ENCODE assay signal across 11 mouse cellular contexts in the genomic region with DNA sequence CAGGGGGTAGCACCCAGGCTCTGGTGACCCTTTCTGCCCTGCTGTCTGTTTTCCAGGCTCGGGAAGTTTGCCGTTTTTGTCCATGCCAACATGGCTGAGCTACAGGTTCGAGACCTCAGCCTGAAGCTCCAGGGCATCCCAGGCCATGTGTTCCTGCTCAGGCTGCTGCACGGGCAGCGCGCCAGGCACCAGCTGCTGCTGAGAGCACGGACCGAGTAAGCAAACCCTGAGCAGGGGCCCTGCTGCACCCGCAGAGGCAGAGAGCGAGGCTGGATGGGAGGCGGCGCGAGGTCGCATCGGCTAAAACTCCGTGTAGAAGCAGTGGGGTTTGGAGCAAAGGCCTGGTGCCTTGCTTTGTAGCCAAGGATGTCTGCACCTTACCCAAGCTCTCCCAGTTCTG. TPM values are rescaled to one million over a fixed set of nuclear protein-coding genes. Genes with fewer than 3 reads are reported as not detected.
DNase-seq lines count a peak whose midpoint lies in the region; ATAC-seq lines count a peak whose summit lies in the region.
"Had no signal": no experiment of that assay in that cellular context is flagged by ENCODE, and none has a peak within 500 bp of the region (broad histone marks: within the 10 kb centered on the region; RNA-seq: fewer than 3 reads in every experiment).

No protein-coding gene starts in this region.

- H3K4me1 ChIP-seq in heart, embryonic 13.5 days = no peaks in the 10 kb centered on the region
- no peaks in the 10 kb centered on the region for H3K4me1 ChIP-seq in heart, embryonic 12.5 days (replicated peaks)
- H3K4me1 ChIP-seq in midbrain, embryonic 11.5 days (ENCODE audit: control insufficient read depth, insufficient read depth, low read length) = no peaks in the 10 kb centered on the region; the same call in 1 of the 2 replicates
- no peaks in the 10 kb centered on the region for H3K4me1 ChIP-seq in midbrain, embryonic 14.5 days (ENCODE audit: control insufficient read depth, insufficient read depth, low read length)
- H3K4me1 ChIP-seq in intestine, embryonic 16.5 days (ENCODE audit: control insufficient read depth, insufficient read depth, low read length) = peaks cover 12% of the 10 kb centered on the region; the same call in 1 of the 2 replicates
- peaks cover 15% of the 10 kb centered on the region; the same call in 1 of the 2 replicates for H3K4me1 ChIP-seq in stomach, embryonic 16.5 days (ENCODE audit: control insufficient read depth, insufficient read depth, low read length)

- WGBS in heart, embryonic 13.5 days = 71% methylated on average over 16 of the region's 16 CpGs
- 75% methylated on average over 16 of the region's 16 CpGs for WGBS in heart, embryonic 12.5 days
- 80% methylated on average over 16 of the region's 16 CpGs for WGBS in midbrain, embryonic 11.5 days
- 82% methylated on average over 16 of the region's 16 CpGs for WGBS in midbrain, embryonic 14.5 days
- WGBS in intestine, embryonic 16.5 days = 57% methylated on average over 16 of the region's 16 CpGs
- WGBS in stomach, embryonic 16.5 days = 51% methylated on average over 16 of the region's 16 CpGs

- peak; percentile 45 for DNase-seq in midbrain, embryonic 11.5 days (ENCODE audit: low spot score, missing footprints)
- DNase-seq in midbrain, embryonic 14.5 days = no peak
- no peak for DNase-seq in thymus, postnatal 0 days (ENCODE audit: low spot score)
- DNase-seq: embryo, embryonic 11 days; layer of hippocampus, postnatal 36 days; right cerebral cortex, postnatal 4 days had no signal

- no peaks in the 10 kb centered on the region for H3K36me3 ChIP-seq in heart, embryonic 13.5 days
- no peaks in the 10 kb centered on the region for H3K36me3 ChIP-seq in heart, embryonic 12.5 days
- no peaks in the 10 kb centered on the region for H3K36me3 ChIP-seq in midbrain, embryonic 11.5 days (ENCODE audit: control insufficient read depth, insufficient read depth, low read length)
- H3K36me3 ChIP-seq in midbrain, embryonic 14.5 days (ENCODE audit: control insufficient read depth, insufficient read depth, low read length) = no peaks in the 10 kb centered on the region
- H3K36me3 ChIP-seq in intestine, embryonic 16.5 days (ENCODE audit: control insufficient read depth, insufficient read depth, low read length) = peaks cover 15% of the 10 kb centered on the region; the same call in 1 of the 2 replicates
- peaks cover 13% of the 10 kb centered on the region for H3K36me3 ChIP-seq in stomach, embryonic 16.5 days (ENCODE audit: control insufficient read depth, insufficient read depth, low read length)
- H3K36me3 ChIP-seq: heart, embryonic 15.5 days had no signal

- H3K9ac ChIP-seq in heart, embryonic 13.5 days = 0 out of 2 replicates have a peak overlapping the region, but pooled peaks have one; percentile 3
- no peak overlapping the region for H3K9ac ChIP-seq in heart, embryonic 12.5 days
- no peak overlapping the region for H3K9ac ChIP-seq in midbrain, embryonic 11.5 days (ENCODE audit: low read length)
- no peak overlapping the region for H3K9ac ChIP-seq in midbrain, embryonic 14.5 days (replicated peaks; ENCODE audit: low read length)
- H3K9ac ChIP-seq in intestine, embryonic 16.5 days (ENCODE audit: low read depth, low read length) = peak overlapping the region; percentile 30; the same call in 1 of the 2 replicates
- peak overlapping the region; percentile 9; the same call in 1 of the 2 replicates for H3K9ac ChIP-seq in stomach, embryonic 16.5 days (ENCODE audit: low read length)
- H3K9ac ChIP-seq: heart, embryonic 15.5 days had no signal

- no peak overlapping the region for H3K4me3 ChIP-seq in heart, embryonic 13.5 days
- no peak overlapping the region for H3K4me3 ChIP-seq in heart, embryonic 12.5 days
- no peak overlapping the region for H3K4me3 ChIP-seq in midbrain, embryonic 11.5 days (ENCODE audit: low read depth, low read length)
- no peak overlapping the region for H3K4me3 ChIP-seq in midbrain, embryonic 14.5 days (replicated peaks; ENCODE audit: low read depth, low read length)
- H3K4me3 ChIP-seq in intestine, embryonic 16.5 days (ENCODE audit: low read length) = no peak overlapping the region
- no peak overlapping the region for H3K4me3 ChIP-seq in stomach, embryonic 16.5 days (replicated peaks; ENCODE audit: low read length)
- H3K4me3 ChIP-seq: heart, embryonic 15.5 days had no signal

- no peak overlapping the region for H3K27ac ChIP-seq in heart, embryonic 13.5 days (replicated peaks)
- no peak overlapping the region for H3K27ac ChIP-seq in heart, embryonic 12.5 days (ENCODE audit: poor library complexity, severe bottlenecking)
- no peak overlapping the region for H3K27ac ChIP-seq in midbrain, embryonic 11.5 days (ENCODE audit: low read depth, low read length)
- no peak overlapping the region for H3K27ac ChIP-seq in midbrain, embryonic 14.5 days (replicated peaks; ENCODE audit: low read depth, low read length)
- H3K27ac ChIP-seq in intestine, embryonic 16.5 days (ENCODE audit: low read length) = peak overlapping the region; percentile 35; the same call in 1 of the 2 replicates
- peak overlapping the region; percentile 55; the same call in 1 of the 2 replicates for H3K27ac ChIP-seq in stomach, embryonic 16.5 days (ENCODE audit: low read length)
- H3K27ac ChIP-seq: heart, embryonic 15.5 days had no signal

- ATAC-seq in heart, embryonic 13.5 days (ENCODE audit: extremely low read depth, insufficient number of reproducible peaks, low FRiP score, low TSS enrichment) = no peak
- ATAC-seq in heart, embryonic 12.5 days (ENCODE audit: insufficient number of reproducible peaks, low FRiP score) = no peak
- no peak for ATAC-seq in midbrain, embryonic 11.5 days (ENCODE audit: low FRiP score)
- no peak for ATAC-seq in midbrain, embryonic 14.5 days (ENCODE audit: low FRiP score, low TSS enrichment)
- ATAC-seq in intestine, embryonic 16.5 days = peak; percentile 37; the same call in 1 of the 2 replicates
- peak; percentile 48; the same call in 1 of the 2 replicates for ATAC-seq in stomach, embryonic 16.5 days (ENCODE audit: insufficient read depth, low FRiP score)

- no peak overlapping the region for H3K4me2 ChIP-seq in heart, embryonic 13.5 days
- H3K4me2 ChIP-seq in heart, embryonic 12.5 days = no peak overlapping the region
- no peak overlapping the region for H3K4me2 ChIP-seq in midbrain, embryonic 11.5 days
- H3K4me2 ChIP-seq in midbrain, embryonic 14.5 days (ENCODE audit: low read length) = no peak overlapping the region
- H3K4me2 ChIP-seq in intestine, embryonic 16.5 days (ENCODE audit: low read depth, low read length) = no peak overlapping the region
- no peak overlapping the region for H3K4me2 ChIP-seq in stomach, embryonic 16.5 days (ENCODE audit: low read depth, low read length)
- H3K4me2 ChIP-seq: heart, embryonic 15.5 days had no signal

- H3K9me3 ChIP-seq in heart, embryonic 13.5 days = no peaks in the 10 kb centered on the region
- H3K9me3 ChIP-seq in heart, embryonic 12.5 days (replicated peaks) = peaks cover 4% of the 10 kb centered on the region; the same call in 1 of the 2 replicates
- H3K9me3 ChIP-seq in midbrain, embryonic 11.5 days (ENCODE audit: control insufficient read depth, low read length) = no peaks in the 10 kb centered on the region
- H3K9me3 ChIP-seq in midbrain, embryonic 14.5 days (ENCODE audit: control insufficient read depth, low read length) = no peaks in the 10 kb centered on the region
- H3K9me3 ChIP-seq in intestine, embryonic 16.5 days (ENCODE audit: control insufficient read depth, low read length) = no peaks in the 10 kb centered on the region
- H3K9me3 ChIP-seq in stomach, embryonic 16.5 days (replicated peaks; ENCODE audit: control insufficient read depth, low read length) = no peaks in the 10 kb centered on the region
- H3K9me3 ChIP-seq: heart, embryonic 15.5 days had no signal

- H3K27me3 ChIP-seq in heart, embryonic 13.5 days (replicated peaks) = peaks cover 27% of the 10 kb centered on the region
- peaks cover 33% of the 10 kb centered on the region for H3K27me3 ChIP-seq in heart, embryonic 12.5 days (replicated peaks)
- peaks cover 5% of the 10 kb centered on the region for H3K27me3 ChIP-seq in midbrain, embryonic 11.5 days (ENCODE audit: control insufficient read depth, insufficient read depth, low read length)
- peaks cover 5% of the 10 kb centered on the region for H3K27me3 ChIP-seq in midbrain, embryonic 14.5 days (ENCODE audit: control insufficient read depth, insufficient read depth, low read length)
- H3K27me3 ChIP-seq in intestine, embryonic 16.5 days (replicated peaks; ENCODE audit: control insufficient read depth, insufficient read depth, low read length) = no peaks in the 10 kb centered on the region
- no peaks in the 10 kb centered on the region for H3K27me3 ChIP-seq in stomach, embryonic 16.5 days (ENCODE audit: control insufficient read depth, insufficient read depth, low read length)

RNA-seq across cellular contexts. Expression of gene Arhgef19, which starts 14.9 kb away (rescaled TPM):
- 2.2 and 3.1 TPM in 2 replicates for polyA plus RNA-seq in heart, embryonic 13.5 days (2015; fragmentation: Nextera tagmentation; extraction: Ambion mirVana)
- 2.6 and 3.1 TPM in 2 replicates for polyA plus RNA-seq in heart, embryonic 12.5 days (2016; fragmentation: Nextera tagmentation; extraction: Ambion mirVana)
- 0.47 and 0.61 TPM in 2 replicates for polyA plus RNA-seq in midbrain, embryonic 11.5 days (2014; fragmentation: Nextera tagmentation; extraction: Ambion mirVana)
- polyA plus RNA-seq in midbrain, embryonic 14.5 days (2014; fragmentation: Nextera tagmentation; extraction: Ambion mirVana) = 0.84 and 0.89 TPM in 2 replicates
- 15.0 and 15.1 TPM in 2 replicates for polyA plus RNA-seq in intestine, embryonic 16.5 days (2015; fragmentation: Nextera tagmentation; extraction: Ambion mirVana)
- 16.1 and 18.9 TPM in 2 replicates for polyA plus RNA-seq in stomach, embryonic 16.5 days (2015; fragmentation: Nextera tagmentation; extraction: Ambion mirVana)
- polyA plus RNA-seq in thymus, postnatal 0 days (2015; fragmentation: Nextera tagmentation; extraction: Ambion mirVana) = 0.29 and 0.39 TPM in 2 replicates

RNA-seq across cellular contexts. Expression of gene Rsg1, which starts 40.5 kb away (rescaled TPM):
- 2.3 and 3.0 TPM in 2 replicates for polyA plus RNA-seq in heart, embryonic 13.5 days (2015; fragmentation: Nextera tagmentation; extraction: Ambion mirVana)
- 2.0 and 2.3 TPM in 2 replicates for polyA plus RNA-seq in heart, embryonic 12.5 days (2016; fragmentation: Nextera tagmentation; extraction: Ambion mirVana)
- 5.4 TPM in 2 replicates for polyA plus RNA-seq in midbrain, embryonic 11.5 days (2014; fragmentation: Nextera tagmentation; extraction: Ambion mirVana)
- polyA plus RNA-seq in midbrain, embryonic 14.5 days (2014; fragmentation: Nextera tagmentation; extraction: Ambion mirVana) = 5.7 and 7.8 TPM in 2 replicates
- 4.2 and 5.1 TPM in 2 replicates for polyA plus RNA-seq in intestine, embryonic 16.5 days (2015; fragmentation: Nextera tagmentation; extraction: Ambion mirVana)
- polyA plus RNA-seq in stomach, embryonic 16.5 days (2015; fragmentation: Nextera tagmentation; extraction: Ambion mirVana) = 5.5 and 5.6 TPM in 2 replicates
- polyA plus RNA-seq in thymus, postnatal 0 days (2015; fragmentation: Nextera tagmentation; extraction: Ambion mirVana) = 2.7 and 3.4 TPM in 2 replicates

RNA-seq across cellular contexts. Expression of gene Epha2, which starts 46.8 kb away (rescaled TPM):
- polyA plus RNA-seq in heart, embryonic 13.5 days (2015; fragmentation: Nextera tagmentation; extraction: Ambion mirVana) = 4.0 and 4.3 TPM in 2 replicates
- polyA plus RNA-seq in heart, embryonic 12.5 days (2016; fragmentation: Nextera tagmentation; extraction: Ambion mirVana) = 5.3 and 6.1 TPM in 2 replicates
- 2.2 and 2.5 TPM in 2 replicates for polyA plus RNA-seq in midbrain, embryonic 11.5 days (2014; fragmentation: Nextera tagmentation; extraction: Ambion mirVana)
- polyA plus RNA-seq in midbrain, embryonic 14.5 days (2014; fragmentation: Nextera tagmentation; extraction: Ambion mirVana) = 1.2 and 1.7 TPM in 2 replicates
- polyA plus RNA-seq in intestine, embryonic 16.5 days (2015; fragmentation: Nextera tagmentation; extraction: Ambion mirVana) = 7.6 and 8.5 TPM in 2 replicates
- 9.5 and 12.1 TPM in 2 replicates for polyA plus RNA-seq in stomach, embryonic 16.5 days (2015; fragmentation: Nextera tagmentation; extraction: Ambion mirVana)
- polyA plus RNA-seq in thymus, postnatal 0 days (2015; fragmentation: Nextera tagmentation; extraction: Ambion mirVana) = 0.55 and 0.58 TPM in 2 replicates

Comparison
In these comparisons a context has a peak if more than half of its experiments do, and no peak if none do; other contexts are left out.
1. H3K9ac ChIP-seq: peak in heart, embryonic 13.5 days (single experiment), intestine, embryonic 16.5 days (single experiment) and stomach, embryonic 16.5 days (single experiment); none in heart, embryonic 12.5 days (single experiment), midbrain, embryonic 11.5 days (single experiment) and midbrain, embryonic 14.5 days (single experiment).
2. ATAC-seq: peak in intestine, embryonic 16.5 days (single experiment) and stomach, embryonic 16.5 days (single experiment); none in heart, embryonic 13.5 days (single experiment), heart, embryonic 12.5 days (single experiment), midbrain, embryonic 11.5 days (single experiment) and midbrain, embryonic 14.5 days (single experiment).
3. H3K27ac ChIP-seq: peak in intestine, embryonic 16.5 days (single experiment) and stomach, embryonic 16.5 days (single experiment); none in heart, embryonic 13.5 days (single experiment), heart, embryonic 12.5 days (single experiment), midbrain, embryonic 11.5 days (single experiment) and midbrain, embryonic 14.5 days (single experiment).